Mouse (Mus musculus) lung, embryonic 14.5 days (tissue): ENCODE results near the gene Rsph1. TPM values are rescaled to one million over a fixed set of nuclear protein-coding genes. Genes with fewer than 3 reads are reported as not detected.

ENCODE experiments used
- ATAC-seq: fragments of 200-750 bp; cut with Nextera tagmentation; 2 replicates; pipeline ENCODE4 v1.8.0; 2017; ENCODE audit warnings: mild to moderate bottlenecking, moderate TSS enrichment, moderate library complexity; ENCODE audit not compliant: insufficient read depth
- DNase-seq: peaks from one replicate; pipeline ENCODE4 v3.0.0-alpha.2; 2015
- H3K27ac ChIP-seq: fragments of 300-500 bp; sonication (generic); 2 replicates; pipeline ENCODE4 v1.5.1; 2014; ENCODE audit warnings: low read depth, mild to moderate bottlenecking, moderate library complexity
- H3K27me3 ChIP-seq: fragments of 300-500 bp; sonication (generic); 2 replicates; pipeline ENCODE4 v1.6.1; 2014; ENCODE audit warnings: low read length, control low read depth; ENCODE audit not compliant: insufficient read depth
- H3K36me3 ChIP-seq: fragments of 300-500 bp; sonication (generic); 2 replicates; pipeline ENCODE4 v1.6.1; 2014; ENCODE audit warnings: control low read depth; ENCODE audit not compliant: insufficient read depth
- H3K4me1 ChIP-seq: fragments of 300-500 bp; sonication (generic); 2 replicates; pipeline ENCODE4 v1.6.1; 2014; ENCODE audit warnings: antibody characterized with exemption, control low read depth; ENCODE audit not compliant: insufficient read depth
- H3K4me2 ChIP-seq: fragments of 300-500 bp; sonication (generic); 2 replicates; pipeline ENCODE4 v1.6.1; 2014; ENCODE audit warnings: mild to moderate bottlenecking
- H3K4me3 ChIP-seq: fragments of 300-500 bp; sonication (generic); 2 replicates; pipeline ENCODE4 v1.5.1; 2014; ENCODE audit warnings: low read depth, low read length
- H3K9ac ChIP-seq: fragments of 300-500 bp; sonication (generic); 2 replicates; pipeline ENCODE4 v1.6.1; 2014
- H3K9me3 ChIP-seq: fragments of 300-500 bp; sonication (generic); 2 replicates; pipeline ENCODE4 v1.6.1; 2016; ENCODE audit warnings: low read depth, low read length, control low read depth
- CTCF ChIP-seq: IDR thresholded peaks from 2 replicates; pipeline ENCODE4 v1.5.1; 2016; ENCODE audit warnings: antibody characterized with exemption, low read depth
- WGBS: fragments of 180-500 bp; shearing (Covaris S2); extraction: QIAGEN DNeasy Blood & Tissue Kit; methylation state at CpG from one replicate; pipeline ENCODE4 v1.1.7; 2014; 5-methylcytosine and 5-hydroxymethylcytosine counted together
- polyA plus RNA-seq: library from polyadenylated mRNA; unstranded; fragments of >200 nt; fragmentation: Nextera tagmentation; extraction: Ambion mirVana; gene quantifications from 2 replicates; pipeline ENCODE4 v1.2.1, GENCODE M21; 2014

Rsph1 gene
- polyA plus RNA-seq, 1 experiment from 2014 or later: 0.86 TPM

DNA sequence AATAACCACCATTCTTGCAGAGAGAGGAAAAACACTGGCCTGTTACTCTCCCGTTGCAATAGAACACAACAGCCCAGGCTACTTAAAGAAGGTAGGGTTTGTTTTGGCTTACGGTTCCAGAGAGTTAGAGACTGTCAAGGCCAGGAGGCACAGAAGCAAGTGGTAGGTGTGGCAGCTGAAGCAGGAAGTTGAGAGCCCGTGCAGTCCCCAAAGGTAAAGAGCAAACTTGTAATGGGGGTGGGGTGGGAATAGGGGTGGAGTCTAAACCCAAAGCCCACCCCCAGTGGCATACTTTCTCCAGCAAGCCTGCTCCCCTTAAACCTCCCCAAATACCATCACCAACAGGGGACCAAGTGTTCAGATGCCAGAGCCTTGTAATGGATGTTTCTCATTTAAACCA is 23.6 kb upstream of the Rsph1 start:
- H3K4me2 ChIP-seq: no peak overlapping the region
- no peaks in the 10 kb centered on the region for H3K9me3 ChIP-seq
- H3K9ac ChIP-seq: no peak overlapping the region
- H3K36me3 ChIP-seq: no peaks in the 10 kb centered on the region
- no peak for TF ChIP-seq CTCF
- H3K4me3 ChIP-seq: no peak overlapping the region
- H3K27ac ChIP-seq: no peak overlapping the region
- no peak for DNase-seq
- peaks cover 5% of the 10 kb centered on the region; the same call in 1 of the 2 replicates for H3K27me3 ChIP-seq
- 58% methylated on average over 3 of the region's 3 CpGs for WGBS
- peaks cover 8% of the 10 kb centered on the region; the same call in 1 of the 2 replicates for H3K4me1 ChIP-seq
- no peak for ATAC-seq

DNA sequence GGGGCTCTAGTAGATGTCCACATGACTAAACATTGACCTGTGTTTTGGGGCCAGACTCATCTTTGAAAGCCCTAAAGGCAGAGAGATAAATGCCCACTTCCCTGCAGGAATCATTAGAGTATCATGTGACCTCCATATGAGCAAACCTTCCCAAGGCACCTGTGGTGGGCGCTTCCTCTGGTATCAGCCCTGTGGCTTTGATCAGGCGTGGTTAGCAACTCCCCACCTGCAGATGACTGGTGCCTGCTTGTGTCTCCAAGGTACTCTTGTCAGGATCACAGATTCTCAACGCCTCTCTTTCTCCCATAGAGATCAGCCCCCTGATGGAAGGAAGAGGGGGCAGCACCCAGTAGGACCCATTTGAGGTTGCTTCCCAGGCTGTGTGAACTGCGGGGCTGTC is 22.8 kb upstream of the Rsph1 start:
- no peak for TF ChIP-seq CTCF
- no peak overlapping the region for H3K27ac ChIP-seq
- WGBS: 81% methylated on average over 4 of the region's 4 CpGs
- H3K27me3 ChIP-seq: peaks cover 11% of the 10 kb centered on the region; the same call in 1 of the 2 replicates
- H3K36me3 ChIP-seq: no peaks in the 10 kb centered on the region
- no peak overlapping the region for H3K4me3 ChIP-seq
- DNase-seq (no peak), ATAC-seq (no peak)
- H3K4me2 ChIP-seq: no peak overlapping the region
- H3K4me1 ChIP-seq: peaks cover 8% of the 10 kb centered on the region; the same call in 1 of the 2 replicates
- no peak overlapping the region for H3K9ac ChIP-seq
- H3K9me3 ChIP-seq: no peaks in the 10 kb centered on the region

DNA sequence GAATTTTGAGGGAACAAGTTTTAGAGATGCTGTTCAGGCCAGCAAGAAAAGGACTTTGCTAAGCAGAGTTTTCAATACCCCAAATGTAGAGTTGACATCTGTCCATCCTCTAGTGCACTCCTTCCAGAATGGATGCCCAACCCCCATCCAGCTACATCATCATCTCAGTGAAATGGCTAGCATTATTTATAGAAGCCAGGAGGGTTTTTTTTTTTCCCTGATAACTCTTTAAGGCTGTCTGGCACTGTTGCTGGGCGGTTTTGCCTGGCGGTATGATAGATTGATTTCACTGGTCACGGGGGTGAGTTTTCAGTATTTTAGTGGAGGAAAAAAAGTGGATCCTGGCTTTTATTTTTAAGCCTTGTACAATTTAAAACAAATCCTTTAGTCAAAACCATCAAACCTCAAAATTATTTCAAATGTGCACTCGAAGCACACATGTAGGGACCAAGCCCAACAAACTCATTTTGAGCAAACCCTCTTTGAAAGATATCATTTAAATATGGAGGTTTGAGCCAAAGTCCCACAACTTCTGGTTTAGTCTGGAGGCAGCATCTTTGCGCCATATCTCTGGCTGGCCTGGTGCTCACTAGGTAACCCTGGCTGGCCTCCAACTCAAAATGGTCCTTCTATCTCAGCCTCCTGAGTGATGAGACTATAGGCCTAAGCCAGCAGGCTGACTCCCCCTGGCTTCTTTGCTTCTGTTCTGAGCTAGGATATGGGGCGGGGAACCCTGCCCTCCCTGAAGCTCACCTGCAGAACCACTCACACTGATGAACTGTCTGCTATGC is 21.4 kb upstream of the Rsph1 start:
- WGBS: 70% methylated on average over 6 of the region's 6 CpGs
- Histone ChIP-seq H3K4me2 (no peak overlapping the region), H3K27ac (no peak overlapping the region), H3K4me3 (no peak overlapping the region), H3K9ac (no peak overlapping the region), H3K27me3 (peaks cover 11% of the 10 kb centered on the region; the same call in 1 of the 2 replicates), H3K4me1 (peaks cover 3% of the 10 kb centered on the region; the same call in 1 of the 2 replicates), H3K9me3 (no peaks in the 10 kb centered on the region), H3K36me3 (no peaks in the 10 kb centered on the region)
- DNase-seq (no peak), ATAC-seq (no peak)
- TF ChIP-seq CTCF: no peak

DNA sequence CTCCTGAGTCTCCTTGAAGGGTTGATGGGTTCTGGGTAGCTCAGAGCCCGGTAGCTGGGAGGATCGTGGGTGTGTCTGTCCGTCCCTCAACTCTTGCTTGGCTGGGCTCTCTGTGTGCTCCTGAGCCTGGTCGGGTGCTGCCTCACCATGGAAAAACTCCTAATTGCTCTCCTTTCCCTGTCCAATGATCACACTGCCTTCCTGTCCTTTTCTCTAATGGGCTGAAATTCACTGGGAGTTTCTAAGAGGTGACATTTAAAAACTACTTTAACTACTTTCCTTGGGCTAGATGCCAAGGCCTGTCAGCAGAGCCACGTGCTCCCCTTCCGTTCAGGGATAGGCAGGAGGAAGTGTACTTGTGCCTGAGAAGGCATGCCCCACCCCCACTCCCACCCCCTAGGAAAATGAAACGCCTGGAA is 20.3 kb upstream of the Rsph1 start:
- H3K9me3 ChIP-seq: no peaks in the 10 kb centered on the region
- 0 out of 2 replicates have a peak, but pooled peaks have one; percentile 9 for TF ChIP-seq CTCF
- H3K27ac ChIP-seq: peak overlapping the region; percentile 43; the same call in 1 of the 2 replicates
- peaks cover 3% of the 10 kb centered on the region; the same call in 1 of the 2 replicates for H3K4me1 ChIP-seq
- H3K27me3 ChIP-seq: peaks cover 11% of the 10 kb centered on the region; the same call in 1 of the 2 replicates
- 3% methylated on average over 7 of the region's 7 CpGs for WGBS
- DNase-seq (peak; percentile 86), ATAC-seq (peak; percentile 38; the same call in 1 of the 2 replicates)
- 0 out of 2 replicates have a peak overlapping the region, but pooled peaks have one; percentile 0 for H3K4me3 ChIP-seq
- H3K36me3 ChIP-seq: no peaks in the 10 kb centered on the region
- H3K4me2 ChIP-seq: peak overlapping the region; percentile 97
- H3K9ac ChIP-seq: no peak overlapping the region

DNA sequence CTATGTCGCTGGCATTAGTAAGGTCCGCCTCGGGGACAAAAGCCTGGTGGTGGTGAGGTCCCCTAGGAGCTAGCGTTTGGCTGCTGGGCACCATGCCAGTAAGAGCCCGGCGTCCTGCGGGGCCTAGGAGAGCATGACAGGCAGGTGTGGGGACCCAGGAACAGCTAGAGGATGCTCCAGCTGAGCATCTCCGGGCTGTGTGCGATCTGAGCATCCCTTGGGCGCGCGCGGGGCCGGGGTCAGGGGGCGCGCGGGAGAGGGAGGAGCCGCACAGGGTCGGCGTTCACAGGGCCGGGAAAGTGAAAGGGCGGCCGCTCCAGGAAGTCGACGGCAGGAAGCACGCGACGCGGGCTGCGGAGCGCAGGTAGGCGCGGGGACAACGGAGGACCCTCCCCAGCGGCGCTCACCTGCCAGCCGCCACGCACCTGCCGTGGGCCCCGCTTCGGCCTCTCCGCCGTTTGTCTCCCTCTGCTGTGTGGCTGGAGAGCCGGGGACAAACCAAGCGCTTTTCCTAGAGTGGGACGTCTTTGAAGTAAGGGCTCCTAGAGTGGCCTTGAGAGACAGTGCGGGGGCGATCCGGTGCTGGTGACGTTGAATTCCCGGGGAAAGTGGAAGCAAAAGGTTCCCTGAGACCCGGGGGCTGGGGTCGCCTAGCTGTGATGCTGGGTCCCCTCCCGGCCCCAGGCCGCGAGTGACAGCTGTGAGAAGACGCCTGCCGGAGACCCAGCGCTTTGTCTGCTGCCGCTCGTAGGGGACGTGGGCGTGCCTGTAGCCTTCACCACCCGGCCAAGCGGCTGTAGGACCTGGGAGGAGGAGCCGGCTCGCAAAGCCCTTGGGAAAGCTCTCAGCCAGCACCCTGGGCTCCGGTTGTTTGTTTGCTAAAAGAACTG is 19.0 kb upstream of the Rsph1 start:
- peaks cover 3% of the 10 kb centered on the region; the same call in 1 of the 2 replicates for H3K4me1 ChIP-seq
- WGBS: under 1% methylated on average over 67 of the region's 68 CpGs
- H3K4me3 ChIP-seq: peak overlapping the region; percentile 59
- TF ChIP-seq CTCF: 0 out of 2 replicates have a peak, but pooled peaks have one; percentile 15
- peak overlapping the region; percentile 97 for H3K4me2 ChIP-seq
- H3K27ac ChIP-seq: peak overlapping the region; percentile 75
- peak overlapping the region; percentile 62 for H3K9ac ChIP-seq
- peak; percentile 82 for DNase-seq
- H3K36me3 ChIP-seq: no peaks in the 10 kb centered on the region
- no peaks in the 10 kb centered on the region for H3K9me3 ChIP-seq
- peak; percentile 73 for ATAC-seq
- H3K27me3 ChIP-seq: peaks cover 11% of the 10 kb centered on the region; the same call in 1 of the 2 replicates

DNA sequence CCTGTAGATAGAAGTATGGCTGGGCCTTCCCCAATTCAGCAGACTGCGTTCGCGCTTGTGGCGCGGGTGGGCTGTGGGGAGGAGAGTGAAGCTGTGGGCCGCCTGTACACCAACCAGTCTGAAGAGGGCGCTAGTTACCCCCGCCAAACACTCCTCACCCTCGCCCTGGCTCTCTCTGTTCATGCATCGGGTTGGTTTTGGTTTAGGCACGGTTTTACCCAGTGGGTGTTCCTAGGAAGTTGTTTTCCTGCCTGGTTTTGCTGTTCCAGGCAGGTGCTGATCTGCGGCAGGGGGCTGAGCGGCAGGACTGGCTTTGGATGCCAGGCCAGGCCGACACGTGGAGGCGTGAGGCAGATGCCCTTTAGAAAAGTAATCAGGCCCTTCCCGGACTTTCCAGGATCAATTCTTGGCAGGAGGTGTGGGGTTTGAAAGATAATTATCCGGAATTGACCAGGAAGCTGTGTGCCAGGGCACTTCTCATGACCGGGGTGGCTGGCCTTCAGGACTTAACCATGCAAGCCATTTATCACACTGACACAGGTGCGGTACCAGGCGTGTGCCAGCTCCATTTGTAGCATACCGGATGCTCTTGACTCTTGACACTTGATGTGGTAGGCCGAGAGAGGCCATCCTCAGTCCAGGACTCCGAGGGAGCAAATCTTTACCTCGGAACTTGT is 18.2 kb upstream of the Rsph1 start:
- peak; percentile 57 for TF ChIP-seq CTCF
- Histone ChIP-seq H3K27ac (no peak overlapping the region), H3K9me3 (no peaks in the 10 kb centered on the region), H3K4me1 (peaks cover 3% of the 10 kb centered on the region; the same call in 1 of the 2 replicates), H3K4me3 (peak overlapping the region; percentile 59), H3K4me2 (peak overlapping the region; percentile 97), H3K27me3 (peaks cover 11% of the 10 kb centered on the region; the same call in 1 of the 2 replicates), H3K9ac (peak overlapping the region; percentile 62; the same call in 1 of the 2 replicates), H3K36me3 (no peaks in the 10 kb centered on the region)
- 22% methylated on average over 25 of the region's 25 CpGs for WGBS
- DNase-seq: peak; percentile 54
- ATAC-seq: peak; percentile 4; the same call in 1 of the 2 replicates
